Mouse (Mus musculus): ENCODE measurements at regions not wholly inside any gene's neighbourhood (a gene's known extent, or its start where the extent isn't known, plus 50 kb on each side); places are given as distances from the start of the nearest gene placed in this dataset.

- TF ChIP-seq CTCF (IDR thresholded peaks at IDR 0.05) (no peak), EP300 (IDR thresholded peaks at IDR 0.05) (no peak)
These were observed 73.5 kb upstream of the Tbx3 start for GRCm38 (mm10) chr5:119596994-119597391.

Measured in lung, postnatal 0 days (tissue).